Mouse (Mus musculus) 416B (cell line): Measurements from ENCODE around the gene Lrrk1.

Experiments
- DNase-seq: peaks from one replicate; pipeline ENCODE4 v3.0.0; 2011; ENCODE audit warnings: low read depth

Gene Lrrk1

DNA sequence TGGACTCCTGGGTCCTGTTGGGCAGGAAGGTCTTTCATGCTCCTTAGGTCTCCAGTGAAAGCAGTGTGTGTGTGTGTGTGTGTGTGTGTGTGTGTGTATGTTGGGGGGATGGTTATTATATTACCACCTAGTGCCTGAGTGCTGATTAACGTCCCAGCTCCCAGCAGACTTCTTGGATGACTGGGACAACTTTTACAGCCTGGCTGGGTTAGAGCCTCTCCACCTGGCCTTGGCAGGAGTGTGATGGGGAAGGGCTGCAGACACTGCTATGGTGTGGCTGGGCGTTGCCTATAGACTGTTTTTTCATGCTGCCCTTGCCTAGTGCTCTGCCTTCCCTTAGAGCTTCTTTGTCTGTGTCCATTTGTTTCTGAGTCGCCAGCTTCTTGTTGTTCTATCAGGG lies 48.1 kb downstream of the Lrrk1 start:
- no peak for DNase-seq

- DNase-seq: peak; percentile 78
Observed at GRCm38 (mm10) chr7:66339625-66340024, 48.5 kb downstream of the Lrrk1 start.

- no peak for DNase-seq
Observed at GRCm38 (mm10) chr7:66336955-66337354, 51.2 kb downstream of the Lrrk1 start.

DNA sequence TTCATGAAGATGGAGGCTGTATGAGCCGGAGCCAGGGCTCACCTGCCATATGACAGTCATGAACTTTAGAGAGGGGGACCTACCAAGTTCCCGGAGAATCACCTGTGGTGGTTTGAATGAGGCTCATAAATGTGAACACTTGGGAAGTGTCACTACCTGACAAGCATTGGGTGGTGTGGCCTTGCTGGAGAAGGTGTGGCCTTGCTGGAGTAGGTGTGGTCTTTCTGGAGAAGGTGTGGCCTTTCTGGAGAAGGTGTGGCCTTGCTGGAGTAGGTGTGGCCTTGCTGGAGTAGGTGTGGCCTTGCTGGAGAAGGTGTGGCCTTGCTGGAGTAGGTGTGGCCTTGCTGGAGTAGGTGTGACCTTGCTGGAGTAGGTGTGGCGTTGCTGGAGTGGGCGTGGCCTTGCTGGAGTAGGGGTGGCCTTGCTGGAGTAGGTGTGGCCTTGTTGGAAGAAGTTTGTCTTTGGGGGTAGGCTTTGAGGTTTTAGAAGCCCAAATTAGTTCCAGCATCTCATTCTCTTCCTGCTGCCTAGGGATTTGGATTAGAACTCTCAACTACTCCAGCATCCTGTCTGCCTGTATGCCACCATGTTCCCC lies 54.1 kb downstream of the Lrrk1 start:
- peak; percentile 37 for DNase-seq

- DNase-seq: no peak
Observed at GRCm38 (mm10) chr7:66332340-66332739, 55.8 kb downstream of the Lrrk1 start.

DNA sequence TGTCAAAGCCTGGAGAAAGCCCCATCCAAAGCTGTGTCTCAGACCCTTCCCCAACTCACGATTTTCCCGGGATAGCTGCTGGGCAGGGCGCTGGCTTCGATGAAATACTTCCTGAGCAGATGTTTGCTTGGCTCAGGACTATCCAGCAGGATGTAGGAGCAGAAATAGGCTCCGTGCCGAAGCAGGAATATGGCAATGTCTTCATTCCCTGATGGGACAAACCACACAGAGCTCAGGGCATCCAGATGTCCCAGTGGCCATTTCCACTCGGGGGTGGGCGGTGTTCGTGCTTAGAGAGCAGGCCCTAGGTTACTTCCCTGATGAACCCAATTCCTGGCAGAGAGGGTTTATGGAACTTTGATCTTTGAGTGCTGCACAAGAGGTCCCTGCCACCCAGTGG lies 57.5 kb downstream of the Lrrk1 start:
- DNase-seq: no peak

DNA sequence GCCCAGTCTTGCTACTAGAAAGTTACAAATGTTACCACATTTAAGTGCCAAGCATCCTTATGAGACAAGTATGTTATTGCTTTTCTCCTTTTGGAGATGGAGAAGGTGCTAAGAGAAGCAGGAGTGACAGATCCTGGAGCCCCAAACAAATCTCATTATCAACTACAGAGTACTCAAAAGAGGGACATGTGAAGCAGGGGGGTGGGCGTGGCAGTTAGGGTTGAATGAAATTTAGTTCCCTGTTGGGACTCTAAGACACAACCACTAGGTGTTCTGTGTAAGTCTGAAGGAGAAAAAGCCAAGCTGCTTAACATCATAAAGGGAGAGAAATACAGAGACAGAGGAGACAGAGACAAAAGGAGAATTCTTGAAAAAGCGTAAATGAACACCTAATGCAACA lies 60.6 kb downstream of the Lrrk1 start:
- DNase-seq: no peak

DNA sequence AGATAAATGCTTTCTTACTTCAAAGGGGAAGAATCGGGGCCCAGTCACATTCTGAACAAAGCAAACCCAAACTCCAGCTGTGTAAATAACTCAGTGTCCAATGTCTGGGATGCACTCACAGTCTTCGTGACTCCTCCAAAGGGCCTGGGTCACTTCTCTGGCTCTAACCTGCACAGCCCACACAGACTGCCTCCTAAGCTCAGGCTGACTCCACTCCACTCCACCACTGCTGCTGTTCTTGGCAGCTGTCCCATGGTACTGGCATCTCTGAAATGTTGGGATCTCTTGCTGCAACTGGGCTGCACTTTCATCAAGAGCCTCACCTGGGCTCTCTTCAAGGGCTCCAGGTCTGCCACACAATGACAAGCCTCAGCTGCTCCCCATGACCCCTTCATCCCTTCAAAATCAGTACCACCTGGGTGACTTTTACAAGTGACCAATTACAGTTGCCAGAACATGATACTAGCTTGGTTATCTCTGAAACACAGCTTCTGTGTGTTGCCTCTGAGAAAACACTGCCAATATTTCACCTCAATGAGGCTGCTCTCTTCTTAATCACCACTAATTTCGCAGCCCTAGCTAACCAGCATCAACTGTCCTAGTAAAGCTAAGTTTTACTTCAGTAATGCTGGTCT lies 62.6 kb downstream of the Lrrk1 start:
- no peak for DNase-seq

GRCm38 (mm10) chr7:66323252-66324015 lies 64.7 kb downstream of the Lrrk1 start:
- DNase-seq: peak; percentile 53

DNA sequence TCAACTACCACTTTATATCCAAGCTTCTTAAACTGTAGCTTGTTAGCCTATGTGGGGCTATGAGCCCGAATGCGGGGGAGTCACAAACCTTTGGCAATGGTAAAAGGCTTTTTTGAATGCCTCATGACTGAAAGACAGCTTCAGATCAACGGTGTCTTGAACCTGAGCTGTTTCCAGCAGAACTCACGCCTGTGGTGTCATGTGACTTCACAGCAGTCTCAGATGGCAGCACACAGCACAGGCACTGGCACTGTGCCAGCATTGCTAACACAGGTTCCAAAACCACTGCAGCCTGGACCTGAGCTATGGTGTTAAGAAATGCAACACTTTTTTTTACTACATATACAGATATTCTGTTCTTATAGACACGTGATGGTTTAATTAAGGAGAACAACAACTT lies 67.2 kb downstream of the Lrrk1 start:
- peak; percentile 70 for DNase-seq

DNA sequence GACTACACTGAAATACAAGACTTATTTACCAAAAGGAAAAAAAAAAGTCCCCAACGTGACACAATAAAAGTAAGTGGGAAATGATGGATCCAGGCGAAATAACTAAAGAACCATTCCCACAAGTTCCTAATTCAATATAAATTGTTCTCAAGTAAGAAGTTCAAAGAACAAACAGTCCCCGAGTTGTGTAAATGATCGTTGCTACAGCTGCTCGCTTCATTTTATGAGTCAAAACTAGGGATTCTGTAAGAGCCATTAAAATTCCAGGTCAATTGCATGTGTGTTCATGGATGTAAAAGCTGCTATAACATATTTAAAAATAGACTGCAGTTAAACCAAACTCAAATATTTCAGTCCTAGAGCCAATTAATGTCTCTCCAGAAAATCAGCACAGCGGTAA lies 70.0 kb downstream of the Lrrk1 start:
- no peak for DNase-seq

DNA sequence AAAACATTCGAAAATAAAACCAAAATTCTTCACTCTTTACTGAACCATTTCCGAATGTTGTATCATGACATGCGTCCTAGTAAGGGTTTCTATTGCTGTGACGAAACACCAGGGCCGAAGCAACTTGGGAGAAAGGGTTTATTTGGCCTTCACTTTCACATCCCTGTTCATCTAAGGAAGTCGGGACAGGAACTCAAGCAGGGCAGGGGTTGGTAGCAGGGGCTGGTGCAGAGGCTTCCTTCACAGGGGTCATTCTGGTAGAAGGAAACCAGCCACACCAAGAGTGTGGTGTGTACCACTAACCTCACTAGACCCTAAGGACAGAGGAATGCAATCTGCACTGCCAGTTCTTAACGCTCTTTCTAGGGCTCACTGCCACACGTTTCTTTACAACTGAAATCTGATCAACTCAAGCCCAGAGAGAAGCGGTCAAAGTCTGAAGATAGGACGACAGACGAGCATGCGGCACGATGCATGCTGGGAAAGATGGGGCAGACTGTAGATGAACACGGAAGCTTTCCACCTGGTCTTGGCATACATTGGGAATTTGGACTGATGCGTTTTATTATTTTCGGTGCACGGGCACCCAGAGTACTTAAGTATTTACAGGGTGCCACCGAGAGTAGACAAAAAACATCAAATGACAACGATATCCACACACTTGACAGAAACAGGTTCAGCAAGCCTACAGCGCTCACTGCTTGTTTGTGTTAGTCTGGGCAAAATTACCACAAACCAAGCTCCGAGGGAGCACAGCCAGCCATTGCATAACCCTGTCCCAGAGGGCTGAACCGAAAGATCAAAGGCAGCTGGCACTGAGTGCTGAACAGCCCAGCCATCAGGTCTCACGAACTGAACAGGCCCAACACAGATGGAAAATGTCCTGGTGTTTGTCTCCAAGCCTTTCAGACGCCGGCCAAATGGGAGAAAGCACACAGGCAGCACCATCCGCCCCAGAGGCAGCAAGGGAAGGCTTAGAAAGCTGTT lies 77.2 kb downstream of the Lrrk1 start:
- DNase-seq: peak; percentile 55

- DNase-seq: peak; percentile 90
Observed at GRCm38 (mm10) chr7:66309950-66310669, 78.0 kb downstream of the Lrrk1 start.

DNA sequence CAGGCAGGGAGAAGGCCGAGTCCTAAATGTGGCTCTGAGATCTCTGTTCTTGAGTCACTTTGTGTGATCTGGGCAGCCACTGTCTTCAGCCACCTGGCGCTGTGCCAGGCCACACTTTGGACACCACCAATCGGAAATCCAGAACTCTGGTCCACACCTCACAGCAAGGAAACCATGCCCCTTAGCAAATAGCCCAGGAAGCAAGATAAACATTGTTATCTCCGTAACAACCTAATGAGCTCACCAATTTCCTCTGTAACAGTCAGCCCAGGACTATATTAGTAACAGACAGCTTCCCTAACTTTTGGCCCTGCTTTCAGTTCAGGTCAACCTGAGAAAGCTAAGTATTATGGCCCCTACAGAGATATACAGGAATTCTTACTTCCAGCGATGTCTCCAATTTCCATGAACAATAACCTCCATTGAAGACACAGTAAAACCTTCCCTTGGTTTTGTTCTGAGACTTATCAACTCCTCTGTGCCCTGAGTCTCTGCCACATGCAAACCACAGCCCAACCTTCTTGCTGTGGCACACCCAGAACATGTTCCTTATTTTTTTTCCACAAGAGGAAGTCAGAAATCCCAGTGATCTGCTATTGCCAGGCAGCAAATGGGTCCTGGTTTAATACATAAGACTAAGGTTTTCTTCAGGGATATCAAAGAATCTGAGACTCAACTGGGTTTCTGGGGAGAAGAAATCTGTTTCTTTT lies 78.8 kb downstream of the Lrrk1 start:
- DNase-seq: peak; percentile 99

DNA sequence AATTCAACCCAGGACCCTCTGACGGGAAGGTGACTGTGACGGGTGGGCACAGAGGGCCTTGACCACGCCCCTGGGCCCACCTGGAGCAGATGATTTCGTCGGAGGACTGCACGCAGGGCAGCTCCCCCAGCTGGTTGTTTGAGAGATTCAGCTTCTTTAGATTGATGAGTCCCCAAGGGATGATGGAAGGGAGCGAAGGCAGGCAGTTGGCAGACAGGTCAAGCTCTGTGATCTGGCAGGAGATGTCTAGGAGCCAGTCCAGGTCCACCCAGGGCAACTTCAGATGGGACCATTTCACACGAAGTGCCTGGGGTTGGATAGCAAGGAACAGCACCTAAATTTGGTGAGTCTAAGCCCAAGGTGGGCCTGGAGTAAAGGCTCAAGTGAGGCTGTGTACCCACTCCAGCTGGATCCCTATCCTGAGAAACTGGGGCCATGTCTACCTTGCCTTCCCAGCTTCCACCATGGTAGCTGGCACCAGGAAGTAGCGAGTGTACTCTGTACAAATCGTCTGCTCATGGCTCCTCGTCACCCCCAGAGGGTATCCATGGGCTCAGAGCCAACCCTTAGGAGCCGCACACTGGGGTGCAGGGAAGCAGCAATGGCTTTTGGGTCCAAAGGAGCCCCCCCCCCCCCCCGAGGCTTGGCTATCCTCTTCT lies 79.4 kb downstream of the Lrrk1 start:
- DNase-seq: no peak

- no peak for DNase-seq
Observed at GRCm38 (mm10) chr7:66307791-66308190, 80.4 kb downstream of the Lrrk1 start.

DNA sequence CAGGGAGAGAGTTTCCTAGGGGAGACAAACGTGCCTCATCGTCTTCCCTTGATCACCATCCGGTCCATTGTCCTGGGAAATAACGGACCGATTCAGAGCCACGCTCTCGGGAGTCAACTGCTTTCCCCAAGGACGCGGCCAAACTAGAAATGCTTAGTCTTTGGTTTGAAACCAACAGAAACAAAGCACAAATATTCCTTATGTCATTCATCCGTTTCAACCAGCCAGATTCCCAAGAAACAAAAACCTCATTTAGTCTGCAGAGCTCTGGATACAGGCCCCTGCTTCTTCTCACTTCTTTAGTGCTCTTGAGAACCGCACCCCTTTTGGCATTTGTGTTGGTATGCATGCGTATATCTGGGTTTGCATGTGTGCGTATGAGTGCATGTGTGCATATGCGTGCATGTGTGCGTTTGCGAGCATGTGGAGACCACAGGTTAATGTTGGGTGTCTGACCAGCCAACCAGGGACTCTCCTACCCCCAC lies 82.4 kb downstream of the Lrrk1 start:
- no peak for DNase-seq

DNA sequence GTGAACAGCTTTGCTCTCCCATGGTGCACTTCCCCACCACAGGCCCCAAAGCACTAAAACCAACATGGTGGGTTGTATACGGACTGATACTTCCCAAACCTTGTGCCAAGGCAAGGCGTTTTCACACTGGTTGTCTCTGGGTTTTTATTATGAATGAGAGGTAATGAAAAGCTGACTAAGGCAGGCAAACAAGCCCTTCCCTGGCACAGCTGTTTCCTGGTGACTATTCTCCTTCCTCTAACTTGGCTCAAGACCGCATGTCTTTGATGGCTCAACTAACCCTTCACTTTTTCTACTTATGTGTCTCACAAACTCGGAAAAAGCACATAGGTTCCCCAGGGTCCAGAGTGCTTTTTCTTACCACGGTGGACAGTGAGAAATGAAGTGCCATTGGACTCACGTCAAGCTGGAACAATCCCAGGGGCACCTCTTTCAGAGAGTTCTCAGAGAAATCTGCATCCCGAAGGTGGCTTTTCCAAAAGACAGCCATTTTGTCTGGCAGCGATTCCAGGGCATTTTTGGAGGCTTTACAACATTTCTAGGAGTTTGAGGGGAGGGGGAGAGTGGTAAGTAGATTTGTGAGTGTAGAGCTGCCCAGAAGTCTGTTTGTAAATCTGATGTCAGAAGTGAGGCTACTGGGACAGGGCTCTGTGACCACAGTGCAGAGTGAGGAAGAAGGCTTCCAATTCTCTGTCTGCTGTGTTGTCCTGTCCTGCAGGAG lies 83.0 kb downstream of the Lrrk1 start:
- DNase-seq: peak; percentile 61

GRCm38 (mm10) chr7:66303922-66304660 lies 84.1 kb downstream of the Lrrk1 start:
- peak; percentile 82 for DNase-seq
